Mouse (Mus musculus): Measurements from ENCODE around the gene Rock2.

- TF ChIP-seq POLR2A (IDR thresholded peaks at IDR 0.05; ENCODE audit: extremely low read depth, insufficient read depth, low read length) (no peak), CTCF (IDR thresholded peaks at IDR 0.05; ENCODE audit: low read depth, low read length) (no peak)
These were observed 24.2 kb upstream of the Rock2 start for GRCm38 (mm10) chr12:16870405-16871068.

Data from liver, adult 2 months (tissue).